Mouse (Mus musculus) embryonic facial prominence, embryonic 11.5 days (tissue): ENCODE measurements around the gene Gng13. TPM values are rescaled to one million over a fixed set of nuclear protein-coding genes. Genes with fewer than 3 reads are reported as not detected.

Experiments used
- ATAC-seq: fragments of 200-750 bp; cut with Nextera tagmentation; replicated peaks from 2 replicates; pipeline ENCODE4 v1.8.0; 2017; ENCODE audit warnings: low read depth; ENCODE audit not compliant: insufficient number of reproducible peaks, low FRiP score, low TSS enrichment
- DNase-seq: peaks from one replicate; pipeline ENCODE4 v3.0.0-alpha.2; 2015; ENCODE audit warnings: low spot score
- H3K27ac ChIP-seq: fragments of 300-500 bp; sonication (generic); replicated peaks from 2 replicates; pipeline ENCODE4 v1.5.1; 2014; ENCODE audit warnings: mild to moderate bottlenecking, low read depth, low read length, control low read depth
- H3K27me3 ChIP-seq: fragments of 300-500 bp; sonication (generic); 2 replicates; pipeline ENCODE4 v1.6.1; 2014; ENCODE audit warnings: mild to moderate bottlenecking, low read length, moderate library complexity, mixed read lengths; ENCODE audit not compliant: control insufficient read depth, insufficient read depth
- H3K36me3 ChIP-seq: fragments of 300-500 bp; sonication (generic); replicated peaks from 2 replicates; pipeline ENCODE4 v1.6.1; 2014; ENCODE audit warnings: low read depth, mild to moderate bottlenecking, low read length, moderate library complexity, mixed read lengths; ENCODE audit not compliant: control insufficient read depth, insufficient read depth
- H3K4me1 ChIP-seq: fragments of 300-500 bp; sonication (generic); 2 replicates; pipeline ENCODE4 v1.6.1; 2014; ENCODE audit warnings: low read length, mixed read lengths; ENCODE audit not compliant: control insufficient read depth, insufficient read depth
- H3K4me2 ChIP-seq: fragments of 300-500 bp; sonication (generic); 2 replicates; pipeline ENCODE4 v1.6.1; 2014; ENCODE audit warnings: low read depth, mild to moderate bottlenecking, control low read depth, low read length, moderate library complexity
- H3K4me3 ChIP-seq: fragments of 300-500 bp; sonication (generic); 2 replicates; pipeline ENCODE4 v1.5.1; 2014; ENCODE audit warnings: low read depth, low read length, control low read depth
- H3K9ac ChIP-seq: fragments of 300-500 bp; sonication (generic); replicated peaks from 2 replicates; pipeline ENCODE4 v1.6.1; 2014; ENCODE audit warnings: mild to moderate bottlenecking, control low read depth, low read length
- H3K9me3 ChIP-seq: fragments of 300-500 bp; sonication (generic); replicated peaks from 2 replicates; pipeline ENCODE4 v1.6.1; 2016; ENCODE audit warnings: mild to moderate bottlenecking, low read length, inconsistent platforms, mixed read lengths; ENCODE audit not compliant: control insufficient read depth
- WGBS: fragments of 180-500 bp; shearing (Covaris S2); extraction: QIAGEN DNeasy Blood & Tissue Kit; methylation state at CpG from one replicate; pipeline ENCODE4 v1.1.7; 2014; 5-methylcytosine and 5-hydroxymethylcytosine counted together
- polyA plus RNA-seq: library from polyadenylated mRNA; unstranded; fragments of >200 nt; fragmentation: Nextera tagmentation; extraction: Ambion mirVana; gene quantifications from 2 replicates; pipeline ENCODE4 v1.2.1, GENCODE M21; 2014

The Gng13 gene
- polyA plus RNA-seq, 1 experiment from 2014 or later = 1.7 TPM

DNA sequence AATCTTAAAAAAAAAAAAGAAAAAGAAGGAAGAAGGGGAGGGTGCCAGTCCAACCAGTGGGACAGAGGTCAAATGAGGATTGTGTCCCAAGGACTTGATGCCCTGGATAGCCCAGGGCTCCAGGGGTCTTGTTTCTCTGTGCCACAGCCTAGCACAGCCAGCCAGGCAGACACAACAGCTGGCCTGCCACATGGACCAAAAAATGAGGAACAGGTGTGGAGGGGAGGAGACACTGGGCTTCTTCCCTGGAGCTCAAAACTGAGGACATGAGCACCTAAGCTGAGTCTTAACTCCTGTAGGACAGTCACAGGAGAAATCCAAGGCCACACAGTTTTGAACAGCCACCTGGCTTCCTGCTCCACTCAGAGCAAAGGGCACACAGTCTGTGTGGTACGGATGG lies 20.7 kb upstream of the Gng13 start:
- Histone ChIP-seq H3K4me2 (no peak overlapping the region), H3K4me3 (no peak overlapping the region), H3K27ac (no peak overlapping the region), H3K36me3 (no peaks in the 10 kb centered on the region), H3K9me3 (no peaks in the 10 kb centered on the region), H3K4me1 (peaks cover 5% of the 10 kb centered on the region), H3K9ac (no peak overlapping the region), H3K27me3 (no peaks in the 10 kb centered on the region)
- 11% methylated on average over 1 of the region's 1 CpGs for whole genome bisulfite sequencing
- ATAC-seq (no peak; the same call in 1 of the 2 replicates), DNase-seq (peak; percentile 65)

DNA sequence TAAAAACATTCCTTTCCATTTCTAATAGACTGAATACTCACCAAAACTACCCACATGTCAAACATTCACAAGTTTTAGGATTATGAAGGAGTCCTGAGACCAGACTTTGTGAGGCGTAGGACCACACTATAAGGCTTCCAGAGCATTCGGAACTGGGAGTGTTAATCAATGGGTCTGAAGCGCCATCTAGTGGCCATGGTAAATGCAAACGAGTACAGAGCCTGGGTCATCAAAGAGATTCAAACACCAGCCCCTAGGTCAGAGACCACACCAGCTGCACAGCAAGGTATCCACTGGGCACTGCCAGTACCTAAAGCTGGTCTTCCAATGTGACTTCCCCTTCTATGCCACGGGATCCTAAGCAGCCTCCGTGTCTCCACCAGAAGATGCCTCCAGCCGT lies 18.5 kb upstream of the Gng13 start:
- ATAC-seq (peak; percentile 65; the same call in 1 of the 2 replicates), DNase-seq (peak; percentile 92)
- no peaks in the 10 kb centered on the region for H3K27me3 ChIP-seq
- no peak overlapping the region for H3K4me3 ChIP-seq
- H3K9ac ChIP-seq = no peak overlapping the region
- peaks cover 5% of the 10 kb centered on the region for H3K4me1 ChIP-seq
- H3K27ac ChIP-seq = no peak overlapping the region
- H3K4me2 ChIP-seq = no peak overlapping the region
- no peaks in the 10 kb centered on the region for H3K36me3 ChIP-seq
- no peaks in the 10 kb centered on the region for H3K9me3 ChIP-seq
- 12% methylated on average over 7 of the region's 7 CpGs for WGBS

DNA sequence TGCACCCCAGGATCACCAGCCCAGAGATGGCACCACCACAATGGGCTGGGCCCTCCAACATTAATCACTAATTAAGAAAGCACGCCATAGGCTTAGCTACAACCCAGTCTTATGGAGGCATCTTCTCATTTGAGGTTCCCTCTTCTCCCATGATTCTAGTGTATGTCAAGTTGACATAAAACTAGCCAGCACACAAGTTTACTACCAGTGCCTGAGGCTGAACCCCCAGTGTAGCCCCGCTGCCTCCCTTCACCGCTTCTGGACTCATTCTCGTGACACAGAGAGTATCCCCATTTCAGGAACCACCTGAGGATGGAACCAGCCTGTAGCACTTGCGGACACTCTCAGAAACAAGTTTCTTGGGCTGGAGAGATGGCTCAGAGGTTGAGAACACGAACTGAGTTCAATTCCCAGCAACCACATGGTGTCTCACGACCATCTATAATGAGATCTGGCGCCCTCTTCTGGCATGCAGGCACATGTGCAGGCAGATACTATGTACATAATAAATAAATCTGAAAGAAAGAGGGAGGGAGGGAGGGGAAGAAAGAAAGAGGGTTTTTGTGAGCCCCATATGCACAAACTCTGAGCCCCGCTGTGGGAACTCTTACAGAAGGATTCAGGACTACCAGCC lies 16.0 kb upstream of the Gng13 start:
- Histone ChIP-seq H3K4me3 (no peak overlapping the region), H3K36me3 (no peaks in the 10 kb centered on the region), H3K9ac (no peak overlapping the region), H3K27me3 (no peaks in the 10 kb centered on the region), H3K4me2 (no peak overlapping the region), H3K9me3 (no peaks in the 10 kb centered on the region), H3K27ac (no peak overlapping the region), H3K4me1 (peaks cover 5% of the 10 kb centered on the region)
- WGBS = 61% methylated on average over 9 of the region's 9 CpGs
- no peak for ATAC-seq
- DNase-seq = no peak

DNA sequence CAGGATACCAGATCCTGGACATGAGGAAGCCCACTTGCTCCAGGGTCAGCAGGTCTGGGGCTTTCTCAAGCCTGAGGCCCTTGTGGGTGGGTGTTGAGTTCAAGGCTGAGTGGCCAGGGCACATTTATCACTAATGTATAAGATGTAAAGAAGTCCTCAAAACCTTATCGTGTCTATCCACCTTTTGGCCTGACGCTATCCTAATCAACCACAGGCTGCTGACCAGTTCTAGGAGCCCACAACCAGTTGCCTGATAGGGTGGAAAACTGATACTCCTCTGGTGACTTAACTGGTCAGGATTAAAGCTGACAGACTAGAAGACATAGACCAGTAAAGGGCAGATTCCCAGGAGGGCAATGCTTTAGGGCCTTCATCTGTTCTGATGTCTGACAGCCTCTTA lies 7.0 kb upstream of the Gng13 start:
- H3K9ac ChIP-seq = no peak overlapping the region
- H3K27ac ChIP-seq = no peak overlapping the region
- no peaks in the 10 kb centered on the region for H3K4me1 ChIP-seq
- no peak overlapping the region for H3K4me2 ChIP-seq
- no peak overlapping the region for H3K4me3 ChIP-seq
- H3K9me3 ChIP-seq = no peaks in the 10 kb centered on the region
- ATAC-seq (no peak), DNase-seq (no peak)
- WGBS = 84% methylated on average over 2 of the region's 2 CpGs
- no peaks in the 10 kb centered on the region for H3K36me3 ChIP-seq
- H3K27me3 ChIP-seq = no peaks in the 10 kb centered on the region

DNA sequence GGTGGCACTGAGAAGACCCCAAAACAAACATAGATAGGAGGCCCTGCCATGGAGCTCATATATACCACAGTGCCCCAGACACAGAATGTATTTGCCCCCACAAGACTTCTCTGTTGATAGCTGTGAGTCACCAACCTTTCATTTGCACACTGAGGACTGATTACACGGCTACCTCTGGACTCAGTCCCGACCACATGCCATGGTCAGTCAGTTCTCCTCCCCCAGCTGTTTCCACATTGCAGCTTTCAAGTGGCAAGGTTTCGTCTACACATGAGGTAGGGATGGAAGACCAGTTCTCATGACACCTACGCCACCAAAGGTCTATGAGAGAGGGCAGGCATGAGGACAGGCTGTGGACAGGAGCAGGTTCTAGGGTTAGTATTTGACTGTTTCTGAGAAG lies 5.8 kb upstream of the Gng13 start:
- DNase-seq (no peak), ATAC-seq (no peak)
- H3K4me3 ChIP-seq = no peak overlapping the region
- H3K4me1 ChIP-seq = no peaks in the 10 kb centered on the region
- H3K9ac ChIP-seq = no peak overlapping the region
- H3K27me3 ChIP-seq = no peaks in the 10 kb centered on the region
- no peaks in the 10 kb centered on the region for H3K9me3 ChIP-seq
- no peak overlapping the region for H3K4me2 ChIP-seq
- no peaks in the 10 kb centered on the region for H3K36me3 ChIP-seq
- no peak overlapping the region for H3K27ac ChIP-seq
- WGBS = 87% methylated on average over 4 of the region's 4 CpGs

DNA sequence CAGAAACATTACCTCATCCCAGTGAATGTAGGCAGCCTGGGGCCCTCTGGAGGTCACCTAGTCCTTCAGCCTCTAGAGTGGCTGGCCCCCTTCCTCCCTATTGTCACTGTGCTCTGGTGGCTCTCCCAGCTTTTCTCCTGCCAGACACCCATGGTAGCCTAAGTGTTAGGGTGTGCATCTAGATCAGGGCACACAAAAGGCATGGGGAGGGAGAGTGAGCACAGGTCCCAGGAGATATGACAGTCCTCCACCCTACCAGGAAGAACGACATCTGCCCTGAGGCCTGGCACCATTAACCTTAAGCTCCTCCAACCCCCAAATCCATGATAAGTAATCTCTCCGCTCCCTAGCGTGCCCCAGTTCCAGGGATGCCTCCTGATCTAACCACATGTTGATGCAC lies 1.3 kb upstream of the Gng13 start:
- no peak overlapping the region for H3K27ac ChIP-seq
- ATAC-seq = no peak
- no peaks in the 10 kb centered on the region; the same call in 1 of the 2 replicates for H3K36me3 ChIP-seq
- 45% methylated on average over 3 of the region's 3 CpGs for WGBS
- no peak overlapping the region for H3K9ac ChIP-seq
- peaks cover 6% of the 10 kb centered on the region; the same call in 1 of the 2 replicates for H3K4me1 ChIP-seq
- no peak overlapping the region for H3K4me3 ChIP-seq
- no peaks in the 10 kb centered on the region for H3K9me3 ChIP-seq
- DNase-seq = no peak
- H3K4me2 ChIP-seq = no peak overlapping the region
- peaks cover 4% of the 10 kb centered on the region; the same call in 1 of the 2 replicates for H3K27me3 ChIP-seq

DNA sequence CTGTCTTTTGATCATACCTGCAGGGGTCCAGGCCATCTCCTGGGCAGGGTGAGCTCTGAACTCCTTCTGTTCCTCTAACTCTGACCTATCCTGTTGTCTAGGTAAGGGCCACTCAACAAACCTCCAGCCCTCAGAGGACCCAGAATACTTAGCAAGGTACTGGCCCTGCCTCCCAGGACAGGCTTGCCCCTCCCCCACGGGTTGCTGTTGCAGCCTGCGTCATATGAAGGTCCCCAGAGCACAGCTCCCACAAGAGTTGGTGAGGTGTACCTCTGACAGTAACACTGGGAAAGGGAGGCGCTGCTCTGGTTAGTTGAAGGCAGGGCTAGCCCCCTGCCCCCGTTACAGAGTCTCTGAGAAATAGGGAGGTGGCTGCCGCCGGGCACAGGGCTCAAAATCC lies 841 bp upstream of the Gng13 start:
- no peak overlapping the region for H3K4me3 ChIP-seq
- ATAC-seq = no peak
- no peak overlapping the region for H3K4me2 ChIP-seq
- no peaks in the 10 kb centered on the region; the same call in 1 of the 2 replicates for H3K36me3 ChIP-seq
- H3K9ac ChIP-seq = no peak overlapping the region
- peak; percentile 26 for DNase-seq
- no peak overlapping the region for H3K27ac ChIP-seq
- no peaks in the 10 kb centered on the region for H3K9me3 ChIP-seq
- peaks cover 6% of the 10 kb centered on the region; the same call in 1 of the 2 replicates for H3K4me1 ChIP-seq
- peaks cover 4% of the 10 kb centered on the region; the same call in 1 of the 2 replicates for H3K27me3 ChIP-seq
- WGBS = 5% methylated on average over 6 of the region's 6 CpGs

DNA sequence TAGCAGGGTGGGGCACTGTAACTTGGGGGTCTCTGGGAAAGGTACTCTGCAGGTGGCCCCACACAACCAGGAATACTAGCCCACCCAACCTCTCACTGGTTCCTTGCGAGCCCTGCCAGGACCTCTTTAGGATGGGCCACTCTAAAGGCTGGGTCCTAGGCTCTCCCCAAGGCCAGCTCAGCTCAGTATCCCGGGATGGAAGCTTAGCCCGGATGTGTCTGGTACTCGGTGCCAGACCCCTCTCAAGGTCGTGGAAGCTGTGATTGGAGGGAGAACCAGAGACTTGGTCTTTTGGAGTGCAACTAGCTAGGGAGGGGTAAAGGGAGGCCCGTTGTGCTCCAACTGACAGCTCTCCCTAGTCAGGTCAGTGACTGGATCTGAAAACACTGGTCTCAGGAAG lies 720 bp downstream of the Gng13 start:
- H3K4me2 ChIP-seq = peak overlapping the region; percentile 66
- H3K4me3 ChIP-seq = peak overlapping the region; percentile 24
- no peaks in the 10 kb centered on the region; the same call in 1 of the 2 replicates for H3K36me3 ChIP-seq
- ATAC-seq = no peak
- peaks cover 6% of the 10 kb centered on the region; the same call in 1 of the 2 replicates for H3K4me1 ChIP-seq
- no peak overlapping the region; the same call in none of the 2 replicates for H3K9ac ChIP-seq
- no peaks in the 10 kb centered on the region for H3K9me3 ChIP-seq
- H3K27me3 ChIP-seq = peaks cover 4% of the 10 kb centered on the region; the same call in 1 of the 2 replicates
- 10% methylated on average over 6 of the region's 6 CpGs for WGBS
- no peak overlapping the region for H3K27ac ChIP-seq
- no peak for DNase-seq
